8 mouse cellular contexts compared by ENCODE assay signal in the genomic region with DNA sequence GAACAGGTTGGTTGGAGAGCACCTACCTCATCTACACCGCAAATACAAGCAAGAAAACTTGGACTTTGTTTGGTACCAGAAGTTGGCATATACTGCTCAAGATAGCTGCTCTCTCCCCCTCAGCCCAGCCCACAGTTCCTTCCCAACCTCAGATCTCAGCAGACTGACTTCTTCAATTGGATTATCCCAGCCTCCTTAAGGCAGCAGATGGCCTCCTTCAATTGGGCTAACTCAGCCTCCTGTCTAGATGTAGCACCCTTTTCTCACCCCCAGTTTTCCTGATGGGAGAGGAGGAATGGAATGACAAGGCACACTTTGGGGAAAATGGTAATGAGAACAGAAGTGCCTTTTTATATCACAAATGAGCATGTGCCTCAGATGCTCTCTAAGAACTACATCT. TPM values are rescaled to one million over a fixed set of nuclear protein-coding genes. Genes with fewer than 3 reads are reported as not detected.
DNase-seq lines count a peak whose midpoint lies in the region; ATAC-seq and TF ChIP-seq lines count a peak whose summit lies in the region.
"Not testable (repeated sequence)": the region's sequence is repeated elsewhere in the genome, so short reads cannot be mapped to it uniquely, and the experiment has no call there.
"Had no signal": no experiment of that assay in that cellular context is flagged by ENCODE, and none has a peak within 500 bp of the region (broad histone marks: within the 10 kb centered on the region; RNA-seq: fewer than 3 reads in every experiment).

No protein-coding gene starts in this region.

- WGBS in intestine, postnatal 0 days: 71% methylated on average over 1 of the region's 1 CpGs
- WGBS in macrophage (ENCODE audit: missing documents): 88% methylated on average over 1 of the region's 1 CpGs

- DNase-seq in 3T3-L1 (ENCODE audit: low read depth, low spot score): peak; percentile 9
- DNase-seq in left cerebral cortex, adult 9 months (ENCODE audit: low spot score in 2 of 2): peak; percentile 3 to 29
- DNase-seq in right cerebral cortex, postnatal 36 days (ENCODE audit: low spot score in 2 of 2): peak; percentile 10 to 31

- TF ChIP-seq POLR2A in bone marrow macrophage, adult 2 months (IDR thresholded peaks at IDR 0.05; ENCODE audit: borderline replicate concordance, low read depth, low read length): not testable (repeated sequence)

- H3K4me1 ChIP-seq in bone marrow macrophage, adult 2 months (ENCODE audit: control insufficient read depth, insufficient read depth, low read length): peaks cover 19% of the 10 kb centered on the region
- not testable (repeated sequence) for H3K4me1 ChIP-seq in intestine, postnatal 0 days (replicated peaks; ENCODE audit: control insufficient read depth, insufficient read depth, low read length)

- not testable (repeated sequence) for H3K9ac ChIP-seq in intestine, postnatal 0 days (ENCODE audit: low read depth, low read length)

- H3K79me2 ChIP-seq in macrophage (ENCODE audit: inconsistent target): not testable (repeated sequence)

- H3K4me3 ChIP-seq in bone marrow macrophage, adult 2 months (ENCODE audit: insufficient read depth, low read length); intestine, postnatal 0 days (ENCODE audit: low read depth, low read length); macrophage (ENCODE audit: inconsistent target): not testable (repeated sequence)

- not testable (repeated sequence) for H3K36me3 ChIP-seq in intestine, postnatal 0 days (ENCODE audit: control insufficient read depth, insufficient read depth); macrophage (ENCODE audit: inconsistent target)

- H3K4me2 ChIP-seq in intestine, postnatal 0 days (replicated peaks; ENCODE audit: low read depth): not testable (repeated sequence)

- not testable (repeated sequence) for H3K27me3 ChIP-seq in intestine, postnatal 0 days (replicated peaks; ENCODE audit: control insufficient read depth, insufficient read depth, low read length)

- not testable (repeated sequence) for TF ChIP-seq CTCF in bone marrow macrophage, adult 2 months (IDR thresholded peaks at IDR 0.05; ENCODE audit: low read depth, low read length); intestine, postnatal 0 days (IDR thresholded peaks at IDR 0.05; ENCODE audit: low read depth)

- peak; percentile 93 for ATAC-seq in frontal cortex, adult (ENCODE audit: low TSS enrichment)
- peak; percentile 84 for ATAC-seq in intestine, postnatal 0 days

- H3K27ac ChIP-seq in bone marrow macrophage, adult 2 months (ENCODE audit: insufficient read depth, low read depth, low read length): peak overlapping the region; percentile 96
- not testable (repeated sequence) for H3K27ac ChIP-seq in intestine, postnatal 0 days (ENCODE audit: low read depth, low read length)
- H3K27ac ChIP-seq in macrophage: peak overlapping the region; percentile 95

- H3K9me3 ChIP-seq in intestine, postnatal 0 days (ENCODE audit: control insufficient read depth): not testable (repeated sequence)

RNA-seq across cellular contexts. Expression of a gene that starts 31.9 kb away (rescaled TPM):
- polyA plus RNA-seq in bone marrow macrophage, adult 2 months (2012; ENCODE audit: insufficient read depth, insufficient read length, missing spikeins): 346 and 376 TPM in 2 replicates
- 3.9 and 4.3 TPM in 2 replicates for polyA plus RNA-seq in intestine, postnatal 0 days (2015; fragmentation: Nextera tagmentation; extraction: Ambion mirVana)
- total RNA-seq in macrophage (2018; cell fraction: chromatin; rRNA removed): 100 to 1,000 TPM in 25 of 26 experiments, 10 to 100 TPM in 1; 76.3 to 222 (median 181) TPM
- 100 to 1,000 TPM; 200 to 270 (median 237) TPM for total RNA-seq in macrophage (2018; cell fraction: cytosol; rRNA removed)
- total RNA-seq in macrophage (2018; cell fraction: nucleus; rRNA removed): 100 to 1,000 TPM; 137 to 292 (median 225) TPM
- 230 to 330 TPM (median 260 TPM) in 3 replicates for polyA plus RNA-seq in macrophage (2018)
- polyA plus RNA-seq: C2C12 had no signal

RNA-seq across cellular contexts. Expression of a gene that starts 53.2 kb away (rescaled TPM):
- not detected in 2 replicates for polyA plus RNA-seq in bone marrow macrophage, adult 2 months (2012; ENCODE audit: insufficient read depth, insufficient read length, missing spikeins)
- 0.14 TPM in 1 of 2 replicates, not detected in the other for polyA plus RNA-seq in intestine, postnatal 0 days (2015; fragmentation: Nextera tagmentation; extraction: Ambion mirVana)
- total RNA-seq in macrophage (2018; cell fraction: chromatin; rRNA removed): 10 to 100 TPM in 6 of 26 experiments, 1 to 10 TPM in 16, under 1 TPM in 4; 0.38 to 17.4 (median 3.5) TPM
- total RNA-seq in macrophage (2018; cell fraction: cytosol; rRNA removed): 1 to 10 TPM in 14 of 26 experiments, under 1 TPM in 12; 0.06 to 5.9 (median 1.5) TPM
- 10 to 100 TPM in 7 of 26 experiments, 1 to 10 TPM in 11, under 1 TPM in 8; 0.45 to 22.1 (median 2.9) TPM for total RNA-seq in macrophage (2018; cell fraction: nucleus; rRNA removed)
- polyA plus RNA-seq in macrophage (2018): 0.19 to 0.30 TPM (median 0.21 TPM) in 3 replicates
- polyA plus RNA-seq: C2C12 had no signal

Comparison
In these comparisons a context has a peak if more than half of its experiments do, and no peak if none do; other contexts are left out.
1. RNA of a gene that starts 31.9 kb away (polyA plus RNA-seq): 346 to 376 TPM in bone marrow macrophage, adult 2 months and 230 to 330 TPM in macrophage; 3.9 to 4.3 TPM in intestine, postnatal 0 days; every median in the first group is over 10 times any median in the second.
2. Peak in every context shown above with its lines, with median percentiles within 50 percentile points of each other: DNase-seq.